In genomic region chr2:136051688-136052289, GRCm38 (mm10) we compare ENCODE assay signal across 8 mouse cellular contexts. TPM values are rescaled to one million over a fixed set of nuclear protein-coding genes. Genes with fewer than 3 reads are reported as not detected.
A peak's percentile ranks its signal among the peaks of the same experiment; 100 is the strongest.
DNase-seq lines count a peak whose midpoint lies in the region; ATAC-seq and TF ChIP-seq lines count a peak whose summit lies in the region.

Gene Lamp5, plus strand, starts transcription at chr2:136052239.

- no peak for TF ChIP-seq CTCF in cortical plate, adult 2 months (IDR thresholded peaks at IDR 0.05; ENCODE audit: extremely low read depth, insufficient read depth, low read length)

- peak within 1 kb of the TSS; percentile 33 for H3K4me3 ChIP-seq in heart, embryonic 13.5 days
- peak within 1 kb of the TSS; percentile 12 for H3K4me3 ChIP-seq in cortical plate, adult 2 months (ENCODE audit: insufficient read depth, low read length)
- H3K4me3 ChIP-seq in hindbrain, embryonic 12.5 days = peak within 1 kb of the TSS; percentile 25
- peak within 1 kb of the TSS; percentile 30 for H3K4me3 ChIP-seq in midbrain, embryonic 12.5 days

- 0 out of 2 replicates have a peak within 1 kb of the TSS, but pooled peaks have one; percentile 19 for H3K9ac ChIP-seq in heart, embryonic 13.5 days
- H3K9ac ChIP-seq in hindbrain, embryonic 12.5 days = peak within 1 kb of the TSS; percentile 44
- peak within 1 kb of the TSS; percentile 39; the same call in 1 of the 2 replicates for H3K9ac ChIP-seq in midbrain, embryonic 12.5 days (replicated peaks)

- H3K4me1 ChIP-seq in heart, embryonic 13.5 days = peaks cover 11% of the 10 kb centered on the region
- peaks cover 4% of the 10 kb centered on the region for H3K4me1 ChIP-seq in cortical plate, adult 2 months (ENCODE audit: control insufficient read depth, insufficient read depth, low read length)
- H3K4me1 ChIP-seq in hindbrain, embryonic 12.5 days = peaks cover 18% of the 10 kb centered on the region
- peaks cover 14% of the 10 kb centered on the region for H3K4me1 ChIP-seq in midbrain, embryonic 12.5 days

- TF ChIP-seq POLR2A in cortical plate, adult 2 months (IDR thresholded peaks at IDR 0.05; ENCODE audit: extremely low read depth, insufficient read depth, low read length) = no peak

- H3K27me3 ChIP-seq in heart, embryonic 13.5 days (replicated peaks) = peaks cover 55% of the 10 kb centered on the region
- no peaks in the 10 kb centered on the region for H3K27me3 ChIP-seq in hindbrain, embryonic 12.5 days
- H3K27me3 ChIP-seq in midbrain, embryonic 12.5 days = peaks cover 13% of the 10 kb centered on the region

- no peak for DNase-seq in heart, postnatal 36 days
- no peak for DNase-seq in spleen, adult 18-20 months
- no peak for DNase-seq in cerebellum, adult 11-12 months
- DNase-seq in adipocyte (ENCODE audit: low spot score) = no peak

- intact Hi-C loops in heart, postnatal 36 days (cut with DNase I) = no loop called here

- no peaks in the 10 kb centered on the region for H3K9me3 ChIP-seq in heart, embryonic 13.5 days
- H3K9me3 ChIP-seq in hindbrain, embryonic 12.5 days (replicated peaks) = no peaks in the 10 kb centered on the region
- no peaks in the 10 kb centered on the region for H3K9me3 ChIP-seq in midbrain, embryonic 12.5 days

- 3% methylated on average over 8 of the region's 8 CpGs for WGBS in heart, embryonic 13.5 days
- 0% methylated on average over 8 of the region's 8 CpGs for WGBS in hindbrain, embryonic 12.5 days
- WGBS in midbrain, embryonic 12.5 days = 3% methylated on average over 8 of the region's 8 CpGs

- no peak within 1 kb of the TSS for H3K27ac ChIP-seq in heart, embryonic 13.5 days (replicated peaks)
- 0 out of 2 replicates have a peak within 1 kb of the TSS, but pooled peaks have one; percentile 32 for H3K27ac ChIP-seq in cortical plate, adult 2 months (ENCODE audit: insufficient read depth, low read length)
- peak within 1 kb of the TSS; percentile 91 for H3K27ac ChIP-seq in hindbrain, embryonic 12.5 days
- peak within 1 kb of the TSS; percentile 30; the same call in 1 of the 2 replicates for H3K27ac ChIP-seq in midbrain, embryonic 12.5 days (replicated peaks)

- no peak for ATAC-seq in heart, embryonic 13.5 days (ENCODE audit: extremely low read depth, insufficient number of reproducible peaks, low FRiP score, low TSS enrichment)
- ATAC-seq in hindbrain, embryonic 12.5 days (ENCODE audit: low FRiP score) = peak; percentile 83
- ATAC-seq in midbrain, embryonic 12.5 days (ENCODE audit: low FRiP score, low read depth) = peak; percentile 87

- no peaks in the 10 kb centered on the region for H3K36me3 ChIP-seq in heart, embryonic 13.5 days
- H3K36me3 ChIP-seq in hindbrain, embryonic 12.5 days = no peaks in the 10 kb centered on the region
- H3K36me3 ChIP-seq in midbrain, embryonic 12.5 days = no peaks in the 10 kb centered on the region

- peak within 1 kb of the TSS; percentile 63 for H3K4me2 ChIP-seq in heart, embryonic 13.5 days
- peak within 1 kb of the TSS; percentile 55 for H3K4me2 ChIP-seq in hindbrain, embryonic 12.5 days (replicated peaks)
- H3K4me2 ChIP-seq in midbrain, embryonic 12.5 days (replicated peaks) = peak within 1 kb of the TSS; percentile 52

RNA-seq across cellular contexts. Expression of gene Lamp5, which starts in this region (rescaled TPM):
- polyA plus RNA-seq in heart, embryonic 13.5 days (2015; fragmentation: Nextera tagmentation; extraction: Ambion mirVana) = 0.08 TPM in 1 of 2 replicates, not detected in the other
- total RNA-seq in heart, postnatal 36 days (2021) = not detected
- polyA plus RNA-seq in cortical plate, adult 2 months (2012; rRNA removed) = 375 and 424 TPM in 2 replicates
- polyA plus RNA-seq in hindbrain, embryonic 12.5 days (2016; fragmentation: Nextera tagmentation; extraction: Ambion mirVana) = 111 and 135 TPM in 2 replicates
- polyA plus RNA-seq in midbrain, embryonic 12.5 days (2016; fragmentation: Nextera tagmentation; extraction: Ambion mirVana) = 4.5 and 4.6 TPM in 2 replicates

Comparison
In these comparisons a context has a peak if more than half of its experiments do, and no peak if none do; other contexts are left out.
1. RNA of gene Lamp5 (polyA plus RNA-seq): 375 to 424 TPM in cortical plate, adult 2 months and 111 to 135 TPM in hindbrain, embryonic 12.5 days; 4.5 to 4.6 TPM in midbrain, embryonic 12.5 days and 0.08 TPM in heart, embryonic 13.5 days; every median in the first group is over 10 times any median in the second.
2. Peak in every context shown above with its lines, with median percentiles within 50 percentile points of each other: H3K4me2 ChIP-seq, H3K4me3 ChIP-seq and H3K9ac ChIP-seq.